Mouse (Mus musculus): ENCODE results near the gene Gm49387. TPM values are rescaled to one million over a fixed set of nuclear protein-coding genes. Genes with fewer than 3 reads are reported as not detected.

Gm49387 gene
- polyA plus RNA-seq, 1 experiment from 2014 or later, result not detected

- Histone ChIP-seq H3K36me3 (ENCODE audit: insufficient read depth, low read length) (peaks cover 7% of the 10 kb centered on the region; the same call in 1 of the 2 replicates), H3K27ac (no peak overlapping the region; the same call in 1 of the 2 replicates), H3K9ac (ENCODE audit: low read depth, low read length) (no peak overlapping the region), H3K4me3 (replicated peaks; ENCODE audit: low read depth, low read length) (no peak overlapping the region), H3K4me2 (ENCODE audit: low read length) (no peak overlapping the region), H3K27me3 (ENCODE audit: insufficient read depth, low read length) (no peaks in the 10 kb centered on the region), H3K4me1 (replicated peaks; ENCODE audit: insufficient read depth, low read length) (peaks cover 14% of the 10 kb centered on the region), H3K9me3 (replicated peaks; ENCODE audit: low read length) (no peaks in the 10 kb centered on the region)
- ATAC-seq (replicated peaks; ENCODE audit: low FRiP score, low read depth), result no peak
- TF ChIP-seq CTCF (IDR thresholded peaks at IDR 0.05; ENCODE audit: low read depth), result no peak
- WGBS, result 76% methylated on average over 6 of the region's 6 CpGs
- DNase-seq (ENCODE audit: low spot score), result no peak
Measured at GRCm38 (mm10) chr14:31667741-31668140, 27.1 kb upstream of the Gm49387 start.

DNA sequence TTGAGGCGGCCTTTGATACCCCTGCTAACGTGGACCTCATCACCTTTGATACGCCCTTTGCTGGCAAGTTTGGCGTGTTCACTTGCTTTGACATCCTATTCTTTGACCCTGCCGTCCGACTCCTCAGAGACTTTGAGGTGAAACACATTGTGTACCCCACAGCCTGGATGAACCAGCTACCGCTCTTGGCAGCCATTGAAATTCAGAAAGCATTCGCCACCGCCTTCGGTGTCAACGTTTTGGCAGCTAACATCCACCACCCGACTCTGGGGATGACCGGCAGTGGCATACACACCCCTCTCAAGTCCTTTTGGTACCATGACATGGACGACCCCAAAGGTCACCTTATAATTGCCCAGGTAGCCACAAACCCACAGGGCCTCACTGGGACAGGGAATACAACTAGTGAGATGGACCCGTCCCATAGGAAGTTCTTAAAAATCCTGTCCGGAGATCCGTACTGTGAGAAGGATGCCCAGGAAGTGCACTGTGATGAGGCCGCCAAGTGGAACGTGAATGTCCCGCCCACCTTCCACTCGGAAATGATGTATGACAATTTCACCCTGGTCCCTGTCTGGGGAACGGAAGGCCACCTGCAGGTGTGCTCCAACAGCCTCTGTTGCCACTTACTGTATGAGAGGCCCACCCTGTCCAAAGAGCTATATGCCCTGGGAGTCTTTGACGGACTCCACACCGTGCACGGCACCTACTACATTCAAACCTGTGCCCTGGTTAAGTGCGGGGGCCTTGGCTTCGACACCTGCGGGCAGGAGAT lies 26.4 kb upstream of the Gm49387 start:
- WGBS, result 96% methylated on average over 28 of the region's 28 CpGs
- Histone ChIP-seq H3K4me2 (ENCODE audit: low read length) (no peak overlapping the region), H3K9me3 (replicated peaks; ENCODE audit: low read length) (no peaks in the 10 kb centered on the region), H3K36me3 (ENCODE audit: insufficient read depth, low read length) (peaks cover 7% of the 10 kb centered on the region; the same call in 1 of the 2 replicates), H3K27ac (no peak overlapping the region), H3K4me3 (replicated peaks; ENCODE audit: low read depth, low read length) (no peak overlapping the region), H3K27me3 (ENCODE audit: insufficient read depth, low read length) (no peaks in the 10 kb centered on the region), H3K4me1 (replicated peaks; ENCODE audit: insufficient read depth, low read length) (peaks cover 20% of the 10 kb centered on the region), H3K9ac (ENCODE audit: low read depth, low read length) (no peak overlapping the region)
- ATAC-seq (replicated peaks; ENCODE audit: low FRiP score, low read depth), result no peak
- DNase-seq (ENCODE audit: low spot score), result no peak
- TF ChIP-seq CTCF (IDR thresholded peaks at IDR 0.05; ENCODE audit: low read depth), result no peak

DNA sequence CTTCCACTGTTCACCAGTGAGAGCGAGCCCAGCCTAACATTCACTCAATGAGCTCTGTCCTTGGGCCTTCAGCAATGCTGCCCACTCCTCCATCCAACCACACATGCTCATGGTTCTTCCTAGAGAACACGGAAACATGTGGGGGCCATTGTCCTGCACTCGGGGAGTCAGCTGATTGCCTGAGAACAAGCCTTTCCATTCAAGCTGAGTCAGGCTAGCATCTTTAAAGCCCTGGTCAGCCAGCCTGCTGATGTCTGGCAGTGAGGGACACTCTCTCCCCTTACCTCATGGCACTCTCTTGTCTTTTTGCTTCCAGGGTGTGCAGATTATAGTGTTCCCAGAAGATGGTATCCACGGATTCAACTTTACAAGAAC lies 24.9 kb upstream of the Gm49387 start:
- H3K27ac ChIP-seq, result no peak overlapping the region
- H3K9me3 ChIP-seq (replicated peaks; ENCODE audit: low read length), result no peaks in the 10 kb centered on the region
- WGBS, result 82% methylated on average over 4 of the region's 4 CpGs
- no peak for TF ChIP-seq CTCF (IDR thresholded peaks at IDR 0.05; ENCODE audit: low read depth)
- no peak for DNase-seq (ENCODE audit: low spot score)
- H3K9ac ChIP-seq (ENCODE audit: low read depth, low read length), result no peak overlapping the region
- H3K4me2 ChIP-seq (ENCODE audit: low read length), result no peak overlapping the region
- peaks cover 7% of the 10 kb centered on the region; the same call in 1 of the 2 replicates for H3K36me3 ChIP-seq (ENCODE audit: insufficient read depth, low read length)
- H3K4me3 ChIP-seq (replicated peaks; ENCODE audit: low read depth, low read length), result no peak overlapping the region
- H3K27me3 ChIP-seq (ENCODE audit: insufficient read depth, low read length), result no peaks in the 10 kb centered on the region
- ATAC-seq (replicated peaks; ENCODE audit: low FRiP score, low read depth), result no peak
- peaks cover 32% of the 10 kb centered on the region for H3K4me1 ChIP-seq (replicated peaks; ENCODE audit: insufficient read depth, low read length)

- no peaks in the 10 kb centered on the region for H3K9me3 ChIP-seq (replicated peaks; ENCODE audit: low read length)
- H3K4me3 ChIP-seq (replicated peaks; ENCODE audit: low read depth, low read length), result no peak overlapping the region
- ATAC-seq (replicated peaks; ENCODE audit: low FRiP score, low read depth), result no peak
- no peak for DNase-seq (ENCODE audit: low spot score)
- H3K27ac ChIP-seq, result no peak overlapping the region
- no peaks in the 10 kb centered on the region for H3K27me3 ChIP-seq (ENCODE audit: insufficient read depth, low read length)
- H3K36me3 ChIP-seq (ENCODE audit: insufficient read depth, low read length), result peaks cover 7% of the 10 kb centered on the region; the same call in 1 of the 2 replicates
- TF ChIP-seq CTCF (IDR thresholded peaks at IDR 0.05; ENCODE audit: low read depth), result no peak
- WGBS, result 59% methylated on average over 12 of the region's 12 CpGs
- H3K4me1 ChIP-seq (replicated peaks; ENCODE audit: insufficient read depth, low read length), result peaks cover 37% of the 10 kb centered on the region
- H3K9ac ChIP-seq (ENCODE audit: low read depth, low read length), result no peak overlapping the region
- no peak overlapping the region for H3K4me2 ChIP-seq (ENCODE audit: low read length)
Measured at GRCm38 (mm10) chr14:31664903-31665565, 24.4 kb upstream of the Gm49387 start.

- ATAC-seq (replicated peaks; ENCODE audit: low FRiP score, low read depth), result no peak
- Histone ChIP-seq H3K4me2 (ENCODE audit: low read length) (no peak overlapping the region), H3K9ac (ENCODE audit: low read depth, low read length) (no peak overlapping the region), H3K4me1 (replicated peaks; ENCODE audit: insufficient read depth, low read length) (peaks cover 41% of the 10 kb centered on the region), H3K4me3 (replicated peaks; ENCODE audit: low read depth, low read length) (no peak overlapping the region), H3K27me3 (ENCODE audit: insufficient read depth, low read length) (no peaks in the 10 kb centered on the region), H3K9me3 (replicated peaks; ENCODE audit: low read length) (no peaks in the 10 kb centered on the region), H3K27ac (peak overlapping the region; percentile 97), H3K36me3 (ENCODE audit: insufficient read depth, low read length) (peaks cover 7% of the 10 kb centered on the region; the same call in 1 of the 2 replicates)
- TF ChIP-seq CTCF (IDR thresholded peaks at IDR 0.05; ENCODE audit: low read depth), result no peak
- peak; percentile 39 for DNase-seq (ENCODE audit: low spot score)
- WGBS, result 50% methylated on average over 18 of the region's 18 CpGs
Measured at GRCm38 (mm10) chr14:31664100-31664902, 23.6 kb upstream of the Gm49387 start.

Data from kidney, postnatal 0 days (tissue).